Mouse (Mus musculus) ovary, postnatal 10 days (tissue): ENCODE measurements around the gene Memo1.
A peak's percentile ranks its signal among the peaks of the same experiment; 100 is the strongest.
"Not testable (repeated sequence)": the region's sequence is repeated elsewhere in the genome, so short reads cannot be mapped to it uniquely, and the experiment has no call there.

Experiments
- DNase-seq: peaks from one replicate; pipeline ENCODE4 v3.0.0; 2022; ENCODE audit warnings: low spot score

The Memo1 gene

DNA sequence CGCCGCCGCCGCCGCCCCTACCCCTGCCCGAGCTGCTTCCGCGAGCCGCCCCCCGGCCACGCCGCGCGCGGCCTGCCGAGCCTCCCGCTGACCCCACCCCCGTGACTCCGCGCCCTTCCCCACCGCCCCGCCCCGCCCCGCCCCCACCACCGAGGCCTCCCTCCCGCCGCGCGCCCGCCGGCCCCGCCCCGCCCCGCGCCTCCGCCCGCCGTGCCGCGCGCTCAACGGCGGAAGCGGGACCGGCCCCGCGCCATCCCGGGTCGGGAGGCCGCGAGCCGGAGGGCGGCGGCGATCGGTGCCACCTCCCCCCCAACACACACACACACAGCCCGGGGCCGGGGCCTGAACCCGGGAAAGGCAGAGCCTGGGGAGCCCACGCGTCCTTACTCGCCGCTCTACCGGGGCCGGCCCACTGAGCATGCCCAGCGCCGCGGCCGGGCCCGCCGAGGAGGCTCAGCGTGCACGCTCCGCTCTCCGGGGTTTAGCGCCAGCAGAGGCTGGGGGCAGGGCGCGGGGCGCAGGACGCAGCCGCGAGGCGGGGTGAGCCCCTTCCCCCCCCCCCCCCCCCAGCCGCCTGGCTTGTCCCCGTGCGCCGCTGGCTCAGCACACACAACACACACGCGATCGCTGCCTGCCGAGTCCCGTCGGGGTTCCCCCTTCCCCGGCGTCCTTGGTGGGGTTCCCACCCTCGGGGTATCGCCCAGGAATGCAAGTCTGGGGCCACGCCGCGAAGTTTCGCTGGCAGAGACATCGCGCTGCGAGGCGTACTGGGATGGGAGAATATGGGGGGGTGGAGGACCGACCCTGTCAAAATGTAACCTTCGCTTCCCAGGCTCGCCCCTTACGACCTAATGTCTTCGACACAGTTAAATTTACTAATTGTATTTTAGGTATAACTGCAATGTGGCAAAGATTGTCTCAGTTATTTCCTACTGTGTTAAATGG, at the start of gene Memo1:
Gene Memo1 (minus strand): TSS at position 496 of the 945 bp plus-strand sequence.
- peak; percentile 63 for DNase-seq

DNA sequence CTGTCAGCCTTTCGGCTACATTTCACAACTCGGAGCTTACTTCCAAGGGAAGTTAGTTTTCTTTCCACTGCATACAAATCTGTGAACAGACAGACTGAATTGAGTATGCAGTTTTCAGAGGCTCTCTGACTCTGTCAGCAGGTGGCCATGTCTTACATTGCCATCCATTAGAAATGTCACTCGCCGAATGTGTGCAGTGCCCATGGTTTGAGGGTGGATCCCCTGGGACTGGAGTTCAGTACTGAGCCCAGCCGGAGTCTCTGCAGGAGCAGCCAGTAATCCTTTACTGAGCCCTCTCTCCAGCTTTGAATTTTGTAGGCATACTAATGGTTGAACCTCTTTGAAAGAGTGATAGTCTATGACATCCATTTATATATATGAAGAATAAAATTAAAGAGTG, 45.8 kb upstream of the Memo1 start:
- no peak for DNase-seq

DNA sequence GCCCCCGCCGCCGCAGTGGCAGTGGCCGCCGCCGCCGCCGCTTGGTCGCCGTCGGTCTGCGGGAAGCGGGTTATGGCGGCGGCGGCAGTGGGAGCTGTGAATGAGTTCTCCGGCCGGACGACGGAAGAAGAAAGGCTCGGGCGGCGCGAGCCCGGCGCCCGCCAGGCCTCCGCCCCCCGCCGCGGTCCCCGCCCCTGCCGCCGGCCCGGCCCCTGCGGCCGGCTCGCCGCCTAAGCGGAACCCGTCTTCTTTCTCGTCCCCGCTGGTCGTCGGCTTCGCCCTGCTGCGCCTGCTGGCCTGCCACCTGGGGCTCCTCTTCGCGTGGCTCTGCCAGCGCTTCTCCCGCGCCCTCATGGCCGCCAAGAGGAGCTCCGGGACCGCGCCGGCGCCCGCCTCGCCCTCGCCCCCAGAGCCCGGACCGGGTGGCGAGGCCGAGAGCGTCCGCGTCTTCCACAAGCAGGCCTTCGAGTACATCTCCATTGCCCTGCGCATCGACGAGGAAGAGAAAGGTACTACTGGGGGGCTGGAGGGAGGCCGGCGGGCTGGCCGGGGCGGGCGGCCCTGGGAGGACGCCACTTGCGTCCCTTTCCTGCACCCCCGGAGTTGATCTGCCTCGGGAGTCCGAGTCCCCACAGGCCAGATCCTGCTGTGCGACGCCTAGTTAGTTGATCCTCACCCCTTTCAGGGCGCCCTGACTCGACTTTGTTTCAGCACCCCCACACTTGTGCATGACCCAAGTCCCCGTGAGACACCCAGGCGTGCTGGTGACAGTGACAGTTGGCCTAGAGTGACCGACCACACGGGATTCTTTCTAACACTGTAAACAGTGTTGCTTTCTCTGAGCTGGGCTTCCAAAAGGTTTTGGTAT, 43.9 kb upstream of the Memo1 start, which contains the start of gene Spast:
Gene Spast (plus strand): TSS at position 51 of the 868 bp plus-strand sequence.
- peak; percentile 56 for DNase-seq

DNA sequence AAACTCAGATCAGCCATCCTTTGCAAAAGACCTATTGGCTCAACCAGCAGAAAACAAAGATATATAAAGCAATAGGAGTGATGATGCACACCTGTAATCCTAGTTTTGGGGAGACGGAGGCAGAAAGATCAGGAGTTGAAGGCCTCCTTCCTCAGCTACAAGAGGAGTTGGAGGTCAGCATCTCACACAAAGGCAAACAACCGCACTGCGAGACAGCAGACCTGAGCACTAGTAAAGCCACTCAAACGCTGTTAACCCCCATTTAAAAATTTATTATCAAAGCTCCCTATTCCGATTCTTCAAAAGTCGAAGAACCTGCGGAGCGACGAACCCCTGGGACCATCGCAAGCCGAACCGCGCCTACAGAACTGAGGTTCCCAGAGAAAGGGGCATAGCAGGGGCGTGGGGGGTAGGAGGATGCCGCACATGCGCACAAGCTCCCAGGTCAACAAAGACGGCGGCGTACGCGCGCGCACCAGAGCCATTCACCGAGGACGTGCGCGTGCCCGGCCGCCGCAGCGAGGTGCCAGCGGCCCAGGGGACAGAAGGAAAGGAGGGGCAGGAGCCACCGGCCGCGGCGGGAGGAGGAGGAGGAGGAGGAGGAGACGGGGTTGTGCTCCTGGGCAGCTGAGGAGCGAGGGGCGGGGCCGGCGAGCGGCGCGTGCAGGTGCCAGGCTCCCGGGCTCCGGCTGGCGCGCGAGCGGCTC, 43.1 kb upstream of the Memo1 start:
- peak; percentile 89 for DNase-seq

DNA sequence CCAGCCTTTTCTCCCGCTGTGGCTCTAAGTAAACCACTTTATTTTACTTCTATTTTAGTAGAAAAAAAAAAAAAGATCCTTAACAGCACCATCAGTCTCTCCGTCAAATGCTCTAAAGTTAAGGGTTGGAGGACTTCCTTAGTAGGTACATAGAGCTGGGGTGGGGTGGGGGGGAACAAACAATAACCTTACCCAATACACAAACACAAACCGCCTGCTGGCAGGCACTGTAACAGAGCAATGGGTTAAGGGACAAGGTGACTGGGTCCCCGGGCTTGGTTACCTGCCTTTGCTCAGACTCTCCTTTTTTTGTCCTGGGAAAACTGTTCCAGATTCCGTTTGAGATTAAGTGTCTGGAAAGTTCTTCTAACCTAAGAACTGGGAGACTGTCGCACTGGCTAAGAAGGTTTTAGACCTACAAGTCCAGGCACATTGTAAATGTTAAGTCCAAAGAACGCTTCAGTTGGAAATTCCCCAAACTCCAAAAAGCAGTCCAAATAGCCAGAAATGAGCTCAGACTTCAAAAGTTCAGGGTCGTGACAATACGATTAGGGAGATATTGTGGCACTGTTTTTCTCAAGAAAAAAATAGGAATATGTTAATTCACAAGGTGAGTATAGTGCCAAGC, 35.8 kb upstream of the Memo1 start:
- no peak for DNase-seq

DNA sequence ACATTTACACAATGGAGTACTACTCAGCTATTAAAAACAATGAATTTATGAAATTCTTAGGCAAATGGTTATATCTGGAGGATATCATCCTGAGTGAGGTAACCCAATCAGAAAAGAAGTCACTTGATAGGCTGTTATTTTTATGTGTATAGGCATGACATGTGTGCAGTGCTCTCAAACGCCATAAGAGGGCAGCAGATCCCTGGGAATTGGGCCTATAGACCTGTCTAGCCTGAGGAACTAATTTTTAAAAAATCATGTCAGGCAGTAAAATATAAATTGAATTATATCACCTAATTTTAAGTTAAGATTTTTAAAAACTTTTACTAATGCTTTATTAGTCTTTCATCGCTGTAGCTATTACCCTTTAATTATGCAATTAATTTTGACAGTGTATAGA, 32.8 kb upstream of the Memo1 start:
- not testable (repeated sequence) for DNase-seq

DNA sequence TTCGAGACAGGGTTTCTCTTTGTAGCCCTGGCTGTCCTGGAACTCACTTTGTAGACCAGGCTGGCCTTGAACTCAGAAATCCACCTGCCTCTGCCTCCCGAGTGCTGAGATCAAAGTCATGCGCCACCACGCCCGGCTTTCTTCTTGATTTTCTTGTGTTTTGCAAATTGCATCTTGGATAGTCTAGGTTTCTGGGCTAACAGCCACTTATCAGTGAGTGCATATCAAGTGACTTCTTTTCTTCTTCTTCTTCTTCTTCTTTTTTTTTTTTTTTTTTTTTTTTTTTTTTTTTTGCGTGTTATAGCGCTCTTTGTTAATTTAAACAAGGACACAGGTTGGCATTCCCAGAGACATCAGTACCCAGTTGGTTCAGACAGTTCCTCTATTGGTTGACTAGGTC, 31.9 kb upstream of the Memo1 start:
- DNase-seq, result not testable (repeated sequence)

DNA sequence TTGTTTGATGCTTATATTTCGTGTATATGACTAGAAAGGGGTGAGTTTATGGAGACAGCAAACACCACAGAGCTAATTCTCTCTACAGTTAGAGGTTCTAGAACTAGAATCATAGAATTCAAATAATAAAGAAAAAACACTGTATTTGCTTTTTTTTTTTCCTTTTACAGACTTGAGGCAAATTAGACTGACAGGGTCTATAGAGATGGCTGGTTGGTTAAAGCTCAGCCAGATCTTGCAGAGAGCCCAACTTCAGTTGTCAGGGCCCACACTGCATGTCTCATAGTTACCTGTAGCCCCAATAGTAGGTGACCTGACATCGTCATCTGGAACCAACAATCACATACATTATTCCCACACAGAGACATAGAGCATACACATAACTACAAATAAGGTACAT, 28.5 kb upstream of the Memo1 start, which contains the start of gene Dpy30:
Gene Dpy30 (minus strand): TSS at position 101 of the 400 bp plus-strand sequence.
- DNase-seq, result no peak

DNA sequence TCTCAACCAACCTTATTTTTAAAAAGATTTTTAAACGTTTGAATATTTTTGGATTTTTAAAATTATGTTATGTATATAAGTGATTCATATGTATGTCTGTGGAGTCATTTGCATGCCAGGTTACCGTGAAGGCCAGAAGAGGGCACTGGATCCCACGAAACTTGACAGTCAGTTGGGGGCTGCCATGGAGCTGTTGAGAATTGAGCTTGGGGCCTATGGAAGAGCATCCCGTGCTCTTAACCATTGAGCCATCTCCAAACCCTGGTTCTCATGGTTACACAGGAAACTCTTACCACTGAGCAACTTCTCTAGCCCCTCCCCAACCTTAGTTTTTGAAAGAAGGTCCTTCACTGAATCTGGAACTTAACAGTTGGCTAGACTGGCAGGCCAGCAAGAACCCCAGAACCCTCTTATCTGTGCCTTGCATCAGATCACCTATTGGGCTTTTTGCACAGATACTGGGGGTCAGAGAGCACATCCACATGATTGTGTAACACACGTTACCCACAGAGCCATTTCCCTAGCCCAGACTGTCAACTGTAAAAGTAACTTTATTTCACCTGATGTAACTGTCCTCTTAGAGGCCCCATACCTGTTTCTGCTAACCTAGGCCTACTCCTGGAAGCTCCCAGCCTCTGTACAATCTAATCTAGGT, 27.2 kb upstream of the Memo1 start:
- no peak for DNase-seq

DNA sequence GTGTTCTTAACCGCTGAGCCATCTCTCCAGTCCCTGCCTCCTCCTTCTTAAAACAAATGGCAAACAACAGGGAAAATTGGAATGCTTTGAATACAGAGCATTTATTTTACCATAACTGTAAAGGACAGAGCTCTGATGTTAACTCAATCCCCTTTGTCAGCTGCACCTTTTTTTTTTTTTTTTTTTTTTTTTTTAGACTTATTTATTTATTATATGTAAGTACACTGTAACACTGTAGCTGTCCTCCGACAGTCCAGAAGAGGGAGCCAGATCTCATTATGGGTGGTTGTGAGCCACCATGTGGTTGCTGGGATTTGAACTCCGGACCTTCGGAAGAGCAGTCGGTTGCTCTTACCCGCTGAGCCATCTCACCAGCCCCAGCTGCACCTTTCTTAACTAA, 23.4 kb upstream of the Memo1 start:
- no peak for DNase-seq

DNA sequence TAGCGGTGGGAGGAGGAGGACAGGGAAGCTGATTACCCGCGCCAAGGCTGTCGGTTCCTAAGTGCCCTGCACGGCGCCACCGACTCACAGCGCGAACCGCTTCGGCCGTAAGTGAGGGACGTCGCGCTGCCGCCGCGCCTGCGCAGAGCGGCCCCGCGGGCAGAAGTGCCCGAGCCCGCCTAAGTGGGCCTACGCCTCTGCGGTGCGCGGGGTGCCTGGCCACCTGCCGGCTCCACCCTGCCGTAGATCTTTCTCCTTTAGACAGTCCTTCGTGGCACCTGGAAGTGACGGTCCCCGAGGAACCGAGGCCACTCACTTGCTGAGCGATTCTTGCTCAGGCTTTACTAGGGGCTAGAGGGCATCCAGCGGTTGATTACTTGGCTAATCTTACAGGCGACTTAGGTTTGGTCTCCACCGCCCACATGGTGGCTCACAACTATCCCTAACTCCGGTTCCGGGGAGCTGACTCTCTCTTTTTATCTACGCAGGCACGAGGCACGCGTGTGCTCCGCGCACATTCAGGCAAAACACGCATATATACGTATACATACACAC, 21.1 kb upstream of the Memo1 start:
- DNase-seq, result peak; percentile 82

DNA sequence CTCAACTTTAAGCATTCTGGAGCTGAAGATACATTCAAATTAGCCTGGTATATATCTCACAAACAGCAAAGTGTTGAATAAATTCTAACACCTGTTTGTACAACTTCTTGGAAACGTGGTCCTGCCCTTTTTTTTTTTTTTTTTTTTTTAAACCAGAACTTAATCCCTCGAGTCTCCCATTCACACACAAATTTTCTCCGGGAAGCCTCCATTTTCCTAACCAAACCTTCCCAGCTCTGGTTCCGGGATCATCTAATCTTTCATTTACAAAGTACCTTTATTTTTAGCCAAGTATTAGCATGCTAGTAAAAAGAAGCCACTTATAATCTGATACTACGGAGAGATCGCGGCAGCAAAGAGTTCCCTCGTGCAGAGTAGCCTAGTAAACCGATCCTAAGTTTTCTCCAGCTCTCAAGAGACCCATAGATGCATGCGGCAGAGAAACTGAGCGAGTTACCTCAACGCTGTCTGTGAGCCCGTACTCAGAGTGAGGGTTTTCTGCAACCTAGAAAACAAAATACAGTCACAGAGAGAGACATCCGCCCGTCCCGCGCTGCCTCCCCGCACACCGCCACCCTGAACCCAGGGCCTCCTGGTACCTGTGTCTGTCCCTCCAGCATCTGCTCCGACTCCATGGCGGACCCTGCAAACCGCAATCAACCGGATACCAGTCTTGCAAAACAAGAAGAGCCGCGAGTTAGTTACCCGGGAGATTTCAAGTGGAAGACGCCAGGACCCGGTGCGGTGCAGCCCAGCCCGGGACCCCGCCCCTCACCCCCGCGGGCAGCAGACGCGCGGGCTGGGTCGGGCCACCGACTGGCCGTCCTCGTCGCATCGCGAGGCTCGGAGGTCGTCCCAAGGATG, 20.4 kb upstream of the Memo1 start:
- no peak for DNase-seq

DNA sequence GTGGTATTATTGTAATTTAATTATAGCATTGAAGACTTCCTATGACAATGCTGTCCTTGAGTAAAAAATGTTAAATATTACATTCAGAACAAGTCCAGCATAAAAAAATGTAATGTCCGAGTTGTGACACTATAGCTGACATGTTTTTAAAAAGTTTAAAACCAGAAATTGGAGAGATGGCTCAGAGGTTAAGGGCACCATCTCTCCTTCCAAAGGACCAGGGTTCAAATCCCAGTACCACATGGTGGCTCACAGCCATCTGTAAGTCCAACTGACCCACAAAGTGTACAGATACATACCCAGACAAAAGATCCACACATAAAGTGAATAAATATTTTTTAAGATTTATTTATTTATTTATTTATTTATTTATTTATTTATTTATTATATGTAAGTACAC, 10.7 kb upstream of the Memo1 start:
- no peak for DNase-seq

DNA sequence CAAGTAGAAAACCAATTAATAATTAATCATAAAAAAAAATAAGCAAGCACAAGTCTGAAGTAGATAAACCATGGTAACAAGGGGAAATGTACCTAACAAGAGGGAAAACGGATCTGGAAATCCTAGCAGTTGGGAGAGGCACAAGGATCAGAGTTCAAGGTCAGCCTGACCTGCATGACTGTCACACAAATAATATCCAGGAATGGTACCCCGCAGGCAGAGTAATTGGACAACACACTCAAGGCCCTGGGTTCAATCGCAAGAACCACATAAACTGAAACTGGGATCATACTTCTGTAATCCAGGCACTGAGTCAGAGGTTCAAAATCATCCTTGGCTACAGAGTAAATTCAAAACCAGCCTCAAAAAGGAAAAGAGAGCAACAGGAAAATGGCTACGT, 10.3 kb upstream of the Memo1 start:
- DNase-seq, result no peak

DNA sequence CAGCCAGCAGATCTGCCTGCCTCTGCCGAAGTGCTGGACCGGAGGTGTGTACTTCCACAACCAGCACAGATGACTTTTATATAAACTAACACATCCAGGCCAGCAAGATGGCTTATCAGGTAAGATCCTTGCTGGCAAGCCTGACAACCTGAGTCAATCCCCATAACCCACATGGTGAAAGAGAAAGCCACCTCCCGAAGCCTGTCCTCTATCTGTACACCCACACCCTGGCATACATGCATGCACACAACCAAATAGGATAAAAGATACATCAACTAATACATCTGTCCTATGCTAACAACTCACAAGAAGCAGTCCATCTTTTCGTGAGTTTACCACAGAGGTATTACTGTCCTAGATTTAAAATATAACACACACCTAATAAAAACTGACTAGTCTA, 8.7 kb upstream of the Memo1 start:
- no peak for DNase-seq

DNA sequence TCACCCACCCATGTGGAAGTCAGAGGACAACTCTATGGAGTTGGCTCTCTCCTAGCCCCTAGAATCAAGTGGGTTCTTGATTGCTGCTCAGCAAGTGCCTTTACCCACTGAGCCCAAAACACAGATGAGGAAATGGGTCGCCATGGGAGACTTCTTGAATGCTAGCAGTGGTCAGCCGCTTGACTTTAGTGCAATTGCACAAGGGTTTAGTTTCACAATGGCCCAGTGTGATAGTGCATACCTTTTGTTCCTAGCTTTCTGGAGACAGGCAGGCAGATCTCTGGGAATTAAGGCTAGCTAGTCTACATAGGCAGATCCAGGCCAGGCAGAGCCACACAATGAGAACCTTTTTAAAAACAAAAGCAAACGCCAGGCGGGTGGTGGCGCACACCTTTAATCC, 4.8 kb upstream of the Memo1 start:
- no peak for DNase-seq

DNA sequence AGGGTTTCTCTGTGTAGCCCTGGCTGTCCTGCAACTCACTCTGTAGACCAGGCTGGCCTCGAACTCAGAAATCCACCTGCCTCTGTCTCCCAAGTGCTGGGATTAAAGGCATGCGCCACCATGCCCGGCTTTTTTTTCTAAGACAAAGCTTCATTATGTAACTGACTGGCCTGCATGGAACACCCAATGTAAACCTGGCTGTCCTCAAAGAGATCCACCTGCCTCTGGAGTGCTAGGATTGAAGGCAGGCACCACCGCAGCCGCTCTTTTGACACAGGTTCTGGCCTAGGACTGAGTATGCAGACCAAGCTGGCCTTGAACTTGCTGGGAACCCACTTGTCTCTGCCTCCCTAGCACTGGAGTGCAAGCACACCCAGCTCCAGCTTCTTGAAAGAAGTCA, 1.7 kb upstream of the Memo1 start:
- not testable (repeated sequence) for DNase-seq

DNA sequence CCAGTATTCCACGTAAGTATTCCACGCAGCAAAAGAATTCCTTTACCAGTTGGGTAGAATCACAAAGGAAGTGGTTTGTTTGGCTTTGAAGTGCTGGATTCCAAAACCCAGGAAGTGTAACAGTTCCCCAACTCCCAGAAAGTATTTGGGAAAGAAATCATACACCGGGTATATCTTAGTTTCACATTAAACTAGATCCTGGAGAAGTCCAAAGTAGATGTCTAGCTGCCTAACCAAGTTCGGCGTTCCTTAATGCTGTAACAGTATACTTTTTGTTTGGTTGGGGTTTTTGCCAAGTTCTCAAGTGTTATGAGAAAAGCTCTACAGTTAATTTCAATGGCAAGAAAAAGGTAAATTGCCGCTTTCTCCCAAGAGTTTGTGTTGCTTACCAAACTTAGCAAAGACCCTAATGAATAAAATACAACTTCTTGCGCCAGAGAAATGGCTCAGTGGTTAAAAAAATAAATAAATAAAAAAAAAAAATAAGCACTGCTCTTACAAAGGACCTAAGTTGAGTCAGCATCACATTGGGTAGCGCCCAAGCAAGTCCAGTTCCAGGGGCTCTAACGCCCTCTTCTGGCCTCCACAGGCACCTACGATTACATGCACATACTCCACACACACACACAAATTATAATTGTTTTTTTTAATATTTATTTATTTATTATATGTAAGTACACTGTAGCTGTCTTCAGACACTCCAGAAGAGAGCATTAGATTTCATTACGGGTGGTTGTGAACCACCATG, 929 bp upstream of the Memo1 start:
- no peak for DNase-seq

DNA sequence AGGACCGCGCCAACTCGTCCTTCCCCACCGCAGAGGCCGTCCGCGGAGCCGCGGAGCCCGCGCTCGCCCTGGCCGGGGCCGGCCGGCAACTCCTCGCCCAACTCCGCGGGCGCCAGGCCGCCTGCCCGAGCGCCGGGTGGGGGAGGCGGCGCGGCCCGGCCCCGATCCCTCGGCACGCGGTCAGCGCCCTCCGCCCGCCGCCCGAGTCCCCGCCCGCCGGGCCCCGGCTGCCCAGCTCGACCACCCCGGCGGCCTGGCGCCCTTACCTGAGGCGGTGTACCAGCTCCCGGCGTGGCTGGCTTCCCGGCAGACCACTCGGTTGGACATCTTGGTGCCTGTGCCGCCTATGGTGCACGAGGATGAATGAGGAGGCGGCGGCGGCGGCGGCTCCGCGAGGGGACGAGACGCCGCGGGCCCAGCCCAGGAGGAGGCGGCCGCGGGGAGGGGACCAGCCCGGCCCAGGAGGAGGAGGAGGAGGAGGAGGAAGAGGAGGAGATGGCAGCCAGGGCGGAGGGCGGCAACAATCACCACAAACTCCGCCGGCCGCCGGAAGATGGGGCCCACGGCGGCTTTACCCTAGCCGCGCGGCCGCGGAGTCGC, 795 bp downstream of the Memo1 start:
- peak; percentile 62 for DNase-seq
